Mouse (Mus musculus): ENCODE results near the gene Ripply3.

- TF ChIP-seq POLR2A (IDR thresholded peaks at IDR 0.05; ENCODE audit: extremely low read depth, insufficient read depth, low read length) (no peak), CTCF (IDR thresholded peaks at IDR 0.05; ENCODE audit: extremely low read depth, insufficient read depth, low read length) (no peak)
These were observed 13.6 kb upstream of the Ripply3 start for GRCm38 (mm10) chr16:94314626-94315025.
